Mouse (Mus musculus): ENCODE results near the gene E130309D02Rik.

DNA sequence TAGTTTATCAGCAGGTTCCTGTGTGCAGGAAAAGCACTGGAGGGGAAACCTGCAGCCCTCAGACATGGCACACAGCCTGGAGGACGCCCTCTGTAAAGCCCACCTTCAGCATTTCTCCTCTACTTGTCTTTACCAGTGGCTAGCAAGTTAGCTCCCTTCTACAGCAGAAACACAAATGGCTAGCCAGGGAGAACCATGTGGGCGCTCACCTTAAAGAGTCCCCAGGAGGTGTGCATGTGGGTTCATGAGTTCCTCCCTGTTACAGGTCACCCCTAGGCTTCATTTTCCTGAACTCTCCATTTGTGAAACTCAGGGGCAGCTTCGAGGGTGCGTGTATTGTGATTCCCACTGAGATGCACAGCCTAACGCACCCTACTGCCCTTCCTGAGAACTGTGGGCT, 59.4 kb downstream of the E130309D02Rik start:
- TF ChIP-seq CTCF (IDR thresholded peaks at IDR 0.05; ENCODE audit: insufficient read depth, low read depth, low read length): no peak
- TF ChIP-seq POLR2A (IDR thresholded peaks at IDR 0.05; ENCODE audit: insufficient read depth, low read depth, low read length): no peak
